Mouse (Mus musculus) limb, embryonic 15.5 days (tissue): Measurements from ENCODE around the gene Gprc5d. TPM values are rescaled to one million over a fixed set of nuclear protein-coding genes. Genes with fewer than 3 reads are reported as not detected.

Experiments
- ATAC-seq: fragments of 200-750 bp; cut with Nextera tagmentation; 2 replicates; pipeline ENCODE4 v1.8.0; 2017; ENCODE audit warnings: low read depth, moderate TSS enrichment; ENCODE audit not compliant: insufficient number of reproducible peaks, low FRiP score, low TSS enrichment
- H3K27ac ChIP-seq: fragments of 300-500 bp; sonication (generic); 2 replicates; pipeline ENCODE4 v1.5.1; 2015; ENCODE audit warnings: moderate library complexity, mild to moderate bottlenecking, inconsistent platforms
- H3K27me3 ChIP-seq: fragments of 300-500 bp; sonication (generic); 2 replicates; pipeline ENCODE4 v1.6.1; 2015; ENCODE audit warnings: inconsistent platforms
- H3K36me3 ChIP-seq: fragments of 300-500 bp; sonication (generic); 2 replicates; pipeline ENCODE4 v1.6.1; 2015; ENCODE audit warnings: inconsistent platforms
- H3K4me1 ChIP-seq: fragments of 300-500 bp; sonication (generic); 2 replicates; pipeline ENCODE4 v1.6.1; 2015; ENCODE audit warnings: inconsistent platforms
- H3K4me2 ChIP-seq: fragments of 300-500 bp; sonication (generic); 2 replicates; pipeline ENCODE4 v1.6.1; 2015; ENCODE audit warnings: mild to moderate bottlenecking, inconsistent platforms
- H3K4me3 ChIP-seq: fragments of 300-500 bp; sonication (generic); 2 replicates; pipeline ENCODE4 v1.5.1; 2015; ENCODE audit warnings: mild to moderate bottlenecking, inconsistent platforms
- H3K9ac ChIP-seq: fragments of 300-500 bp; sonication (generic); 2 replicates; pipeline ENCODE4 v1.6.1; 2015; ENCODE audit warnings: inconsistent platforms
- H3K9me3 ChIP-seq: fragments of 300-500 bp; sonication (generic); 2 replicates; pipeline ENCODE4 v1.6.1; 2016; ENCODE audit warnings: inconsistent platforms
- WGBS: fragments of 180-500 bp; shearing (Covaris S2); methylation state at CpG from one replicate; pipeline ENCODE4 v1.1.7; 2015; 5-methylcytosine and 5-hydroxymethylcytosine counted together
- polyA plus RNA-seq: library from polyadenylated mRNA; unstranded; fragments of >200 nt; fragmentation: Nextera tagmentation; extraction: Ambion mirVana; gene quantifications from 2 replicates; pipeline ENCODE4 v1.2.1, GENCODE M21; 2015

Gprc5d gene
- 0.17 TPM in 1 of 2 replicates, not detected in the other for polyA plus RNA-seq

DNA sequence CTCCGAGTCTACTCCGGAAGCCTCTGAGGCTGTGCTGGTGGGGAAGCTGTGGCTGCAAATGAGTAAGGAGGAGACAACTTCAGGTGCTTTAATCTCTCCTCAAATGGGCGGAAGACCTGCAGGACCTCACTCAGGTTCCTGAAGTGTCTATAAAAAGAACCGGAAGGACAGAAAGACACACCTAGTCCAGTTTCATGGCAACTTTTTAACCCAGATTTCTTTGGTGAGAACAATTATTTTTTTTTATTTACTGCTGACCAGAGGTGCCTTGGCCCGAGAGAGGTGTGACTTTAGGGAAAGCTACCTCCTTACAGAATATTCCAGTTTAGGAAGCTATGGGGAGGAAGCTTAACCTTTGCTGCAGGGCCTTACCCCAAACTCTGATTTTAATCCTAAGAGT is at the start of gene Gprc5d:
Gene Gprc5d, minus strand, starts transcription at position 101 of the 400 bp plus-strand sequence.
- no peak within 1 kb of the TSS for H3K4me3 ChIP-seq
- WGBS = 81% methylated on average over 5 of the region's 5 CpGs
- H3K27me3 ChIP-seq = no peaks in the 10 kb centered on the region
- ATAC-seq = no peak
- no peak within 1 kb of the TSS for H3K9ac ChIP-seq
- H3K4me2 ChIP-seq = no peak within 1 kb of the TSS
- H3K27ac ChIP-seq = no peak within 1 kb of the TSS
- no peaks in the 10 kb centered on the region for H3K4me1 ChIP-seq
- H3K9me3 ChIP-seq = no peaks in the 10 kb centered on the region
- H3K36me3 ChIP-seq = no peaks in the 10 kb centered on the region

DNA sequence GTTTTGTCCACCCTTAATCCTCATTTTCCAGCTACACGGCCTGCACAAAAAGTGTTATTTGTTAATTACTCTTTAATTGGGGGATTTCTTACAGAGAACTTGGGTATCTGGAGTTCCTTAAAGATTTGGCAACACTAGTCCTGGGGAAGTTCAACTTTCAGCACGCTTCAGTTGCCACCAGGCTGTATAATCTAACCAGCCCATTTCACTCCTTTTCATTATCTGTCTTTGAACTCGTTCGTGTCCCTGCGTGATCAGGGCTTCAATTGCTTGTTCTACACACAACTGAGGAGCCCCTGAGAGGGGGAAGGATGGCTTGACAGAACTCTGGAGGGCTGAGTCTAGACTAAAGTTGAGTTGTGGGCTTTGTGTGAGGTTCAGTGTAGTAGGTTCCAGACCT is 48.6 kb upstream of the Gprc5d start:
- ATAC-seq = no peak
- Histone ChIP-seq H3K4me2 (no peak overlapping the region), H3K27ac (no peak overlapping the region), H3K4me1 (peaks cover 13% of the 10 kb centered on the region; the same call in 1 of the 2 replicates), H3K27me3 (no peaks in the 10 kb centered on the region), H3K4me3 (no peak overlapping the region), H3K9me3 (no peaks in the 10 kb centered on the region), H3K36me3 (no peaks in the 10 kb centered on the region), H3K9ac (no peak overlapping the region)
- WGBS = 66% methylated on average over 5 of the region's 5 CpGs

DNA sequence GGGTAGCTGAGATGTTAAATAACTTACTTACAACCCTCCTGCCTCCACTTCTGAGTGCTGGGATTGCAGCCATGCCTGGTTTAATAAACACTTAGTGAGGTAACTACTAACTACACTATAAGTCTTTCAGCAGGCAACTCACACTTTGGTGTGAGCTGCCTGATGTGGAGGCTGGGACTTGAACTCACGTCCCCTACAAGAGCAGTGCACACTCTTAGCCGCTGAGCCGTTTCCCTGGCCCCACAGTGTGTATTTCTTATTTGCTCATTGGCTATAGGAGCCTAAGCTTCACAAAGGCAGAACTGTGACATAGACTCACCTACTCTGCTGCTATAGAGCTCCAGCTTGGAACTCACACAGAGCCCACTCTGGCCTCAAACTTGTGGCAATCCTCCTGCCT is 48.2 kb upstream of the Gprc5d start:
- Histone ChIP-seq H3K9ac (no peak overlapping the region), H3K27ac (no peak overlapping the region), H3K9me3 (no peaks in the 10 kb centered on the region), H3K4me1 (peaks cover 13% of the 10 kb centered on the region; the same call in 1 of the 2 replicates), H3K27me3 (no peaks in the 10 kb centered on the region), H3K36me3 (no peaks in the 10 kb centered on the region), H3K4me3 (no peak overlapping the region), H3K4me2 (no peak overlapping the region)
- WGBS = 90% methylated on average over 3 of the region's 3 CpGs
- ATAC-seq = no peak

DNA sequence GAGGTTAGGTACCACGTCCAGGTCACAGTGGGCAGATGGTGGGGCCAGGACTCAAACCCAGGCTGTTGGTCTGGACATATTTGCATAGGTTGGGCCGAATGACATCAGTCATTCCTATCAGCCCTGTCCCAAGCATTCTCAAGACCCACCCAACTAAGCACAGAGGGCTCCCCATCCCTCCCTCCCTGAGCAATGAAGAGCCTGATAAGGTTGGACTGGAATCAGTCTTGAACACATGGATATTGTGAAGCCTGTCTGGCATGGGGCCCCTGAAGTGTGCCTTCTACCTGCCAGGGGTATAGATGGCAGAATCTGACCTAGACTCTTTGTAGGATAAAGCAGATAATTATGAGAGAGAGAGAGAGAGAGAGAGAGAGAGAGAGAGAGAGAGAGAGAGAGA is 47.6 kb upstream of the Gprc5d start:
- H3K36me3 ChIP-seq = no peaks in the 10 kb centered on the region

DNA sequence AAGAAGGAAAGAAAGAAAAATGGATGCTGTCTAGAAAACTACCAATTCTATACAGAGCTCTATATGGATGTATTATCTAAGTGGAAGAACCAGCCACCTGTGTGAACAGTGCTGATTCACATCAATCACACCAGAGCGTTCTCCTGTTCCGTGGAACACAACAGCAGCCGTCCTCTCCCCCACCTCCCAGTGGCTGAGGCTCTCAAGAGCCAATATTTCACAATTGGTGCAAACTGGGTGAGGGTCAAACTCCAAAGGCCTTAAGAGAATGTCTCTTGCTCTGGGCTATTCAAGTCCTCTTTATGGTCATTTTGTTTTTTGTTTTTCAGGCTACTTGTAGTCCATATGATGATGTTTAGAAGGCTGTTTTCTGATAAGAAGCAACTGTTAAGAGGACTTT is 47.1 kb upstream of the Gprc5d start:
- Histone ChIP-seq H3K27ac (no peak overlapping the region), H3K9me3 (no peaks in the 10 kb centered on the region), H3K36me3 (no peaks in the 10 kb centered on the region), H3K4me2 (no peak overlapping the region), H3K4me3 (no peak overlapping the region), H3K27me3 (no peaks in the 10 kb centered on the region), H3K4me1 (peaks cover 13% of the 10 kb centered on the region; the same call in 1 of the 2 replicates), H3K9ac (no peak overlapping the region)
- 74% methylated on average over 3 of the region's 3 CpGs for WGBS
- ATAC-seq = no peak

More for the DNA sequence above, 47.6 kb upstream of the Gprc5d start:
- no peak overlapping the region for H3K27ac ChIP-seq
- no peak overlapping the region for H3K4me3 ChIP-seq
- H3K9me3 ChIP-seq = no peaks in the 10 kb centered on the region
- 85% methylated on average over 2 of the region's 2 CpGs for WGBS
- no peaks in the 10 kb centered on the region for H3K27me3 ChIP-seq
- ATAC-seq = no peak
- H3K4me1 ChIP-seq = peaks cover 13% of the 10 kb centered on the region; the same call in 1 of the 2 replicates
- no peak overlapping the region for H3K4me2 ChIP-seq
- no peak overlapping the region for H3K9ac ChIP-seq

DNA sequence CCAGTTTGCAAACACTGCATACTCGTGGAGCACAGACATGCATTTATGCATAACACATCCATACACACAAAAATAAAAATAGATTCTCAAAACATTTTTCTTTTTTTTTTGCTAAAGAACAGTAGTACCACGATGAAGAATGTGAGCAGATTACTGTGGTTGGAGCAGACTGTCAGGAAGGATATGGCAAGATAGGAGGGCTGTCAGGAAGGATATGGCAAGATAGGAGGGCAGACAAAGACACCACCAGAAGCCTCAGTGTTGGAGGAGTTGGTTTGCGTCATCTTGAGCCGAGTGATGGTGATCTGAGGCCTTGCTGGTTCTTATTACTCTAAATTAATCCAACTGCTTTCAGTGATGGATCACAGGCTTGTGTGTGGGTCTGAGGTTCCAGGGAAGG is 44.8 kb upstream of the Gprc5d start:
- Histone ChIP-seq H3K9ac (no peak overlapping the region), H3K36me3 (no peaks in the 10 kb centered on the region), H3K27ac (no peak overlapping the region), H3K4me2 (no peak overlapping the region), H3K4me3 (no peak overlapping the region), H3K27me3 (no peaks in the 10 kb centered on the region), H3K9me3 (no peaks in the 10 kb centered on the region), H3K4me1 (peaks cover 6% of the 10 kb centered on the region; the same call in 1 of the 2 replicates)
- ATAC-seq = no peak
- 76% methylated on average over 4 of the region's 4 CpGs for WGBS

DNA sequence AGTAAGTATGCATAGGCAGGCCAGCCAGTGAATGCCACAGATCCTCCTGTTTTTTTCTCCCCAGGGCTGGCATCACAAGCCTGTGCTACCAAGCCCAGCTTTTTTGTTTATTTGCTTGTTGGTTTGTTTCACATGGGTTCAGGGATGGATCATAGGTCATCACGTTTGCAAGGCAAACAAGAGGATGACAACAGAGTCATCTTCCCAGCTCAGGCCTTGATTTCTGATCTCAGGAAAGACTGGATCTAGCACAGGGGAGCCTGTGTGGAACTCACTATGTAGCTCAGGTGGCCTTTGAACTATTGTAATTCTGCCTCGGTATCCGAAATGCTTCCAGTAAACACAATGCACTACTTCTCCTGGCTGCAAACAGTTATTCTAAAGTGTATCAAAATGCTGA is 44.2 kb upstream of the Gprc5d start:
- WGBS = 80% methylated on average over 3 of the region's 3 CpGs
- H3K27me3 ChIP-seq = no peaks in the 10 kb centered on the region
- no peak overlapping the region for H3K4me2 ChIP-seq
- H3K4me1 ChIP-seq = 0 out of 2 replicates have a peak, but pooled peaks cover 2% of the 10 kb centered on the region
- no peaks in the 10 kb centered on the region for H3K36me3 ChIP-seq
- ATAC-seq = no peak
- H3K27ac ChIP-seq = no peak overlapping the region
- no peak overlapping the region for H3K9ac ChIP-seq
- H3K9me3 ChIP-seq = no peaks in the 10 kb centered on the region
- no peak overlapping the region for H3K4me3 ChIP-seq

DNA sequence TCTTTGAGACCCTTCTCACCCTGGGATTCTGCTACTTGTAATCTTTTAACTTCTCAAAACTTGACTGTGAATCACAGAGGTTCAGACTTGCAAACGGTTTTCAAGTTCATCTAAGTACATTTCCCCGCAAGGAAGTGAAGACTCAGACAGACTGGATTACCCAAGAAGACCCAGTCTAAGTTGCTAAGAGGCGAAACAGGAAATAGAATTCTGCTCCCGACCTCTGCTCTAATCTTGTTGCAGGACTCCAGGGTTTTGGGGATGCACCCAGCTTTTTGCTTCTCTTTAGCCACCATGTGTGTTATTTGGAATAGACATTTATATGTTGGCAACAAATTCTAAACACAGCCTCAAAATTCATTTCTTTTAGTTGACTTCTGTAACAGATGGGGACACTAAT is 43.3 kb upstream of the Gprc5d start:
- Histone ChIP-seq H3K4me2 (no peak overlapping the region), H3K9me3 (no peaks in the 10 kb centered on the region), H3K36me3 (no peaks in the 10 kb centered on the region), H3K4me1 (no peaks in the 10 kb centered on the region), H3K9ac (no peak overlapping the region), H3K27me3 (no peaks in the 10 kb centered on the region), H3K27ac (no peak overlapping the region), H3K4me3 (no peak overlapping the region)
- ATAC-seq = no peak
- WGBS = 56% methylated on average over 4 of the region's 4 CpGs

DNA sequence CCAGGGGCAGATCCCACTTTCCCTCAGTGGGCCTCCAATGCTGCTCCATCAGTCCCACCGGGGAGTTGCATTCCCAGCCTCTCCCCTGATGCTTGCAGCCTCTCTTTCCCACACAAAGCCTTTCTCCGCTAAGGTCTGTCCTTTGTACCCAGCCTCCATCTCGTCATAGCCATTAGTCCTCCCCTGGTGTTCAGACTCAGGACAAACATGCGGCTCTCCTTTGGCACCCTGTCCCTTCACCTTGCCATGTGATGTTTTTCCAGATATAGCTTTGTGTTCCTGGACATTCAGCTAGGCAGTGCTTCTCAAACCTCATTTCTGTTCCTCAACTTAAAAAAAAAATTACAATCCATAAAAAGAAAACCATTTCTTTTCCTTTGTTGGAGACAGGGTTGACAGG is 40.4 kb upstream of the Gprc5d start:
- H3K4me3 ChIP-seq = no peak overlapping the region
- H3K27me3 ChIP-seq = no peaks in the 10 kb centered on the region
- 74% methylated on average over 4 of the region's 4 CpGs for WGBS
- H3K4me2 ChIP-seq = no peak overlapping the region
- H3K9ac ChIP-seq = no peak overlapping the region
- no peaks in the 10 kb centered on the region for H3K36me3 ChIP-seq
- ATAC-seq = no peak
- no peak overlapping the region for H3K27ac ChIP-seq
- H3K4me1 ChIP-seq = no peaks in the 10 kb centered on the region
- H3K9me3 ChIP-seq = no peaks in the 10 kb centered on the region; the same call in 1 of the 2 replicates

DNA sequence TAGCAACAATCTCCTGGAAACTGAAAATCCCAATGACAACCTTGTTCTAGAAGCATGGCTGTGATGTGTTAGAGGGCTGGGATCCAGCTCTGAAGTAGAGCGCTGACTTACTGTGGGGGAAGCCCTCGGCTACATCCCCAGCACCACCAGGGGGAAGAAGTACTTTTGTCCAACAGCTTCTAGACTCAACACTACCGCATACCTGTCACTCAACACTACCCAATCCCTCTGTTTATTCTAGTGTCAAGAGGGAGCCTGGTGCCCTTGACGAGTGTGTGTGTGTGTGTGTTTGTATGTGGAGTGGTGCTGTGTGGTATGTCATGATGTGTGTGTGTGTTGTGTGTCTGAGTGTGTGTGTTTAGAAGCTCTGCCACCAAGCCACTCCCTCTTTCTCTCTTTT is 39.4 kb upstream of the Gprc5d start:
- no peaks in the 10 kb centered on the region for H3K27me3 ChIP-seq
- ATAC-seq = no peak
- no peak overlapping the region for H3K27ac ChIP-seq
- no peak overlapping the region for H3K4me2 ChIP-seq
- H3K4me3 ChIP-seq = no peak overlapping the region
- no peaks in the 10 kb centered on the region; the same call in 1 of the 2 replicates for H3K9me3 ChIP-seq
- no peaks in the 10 kb centered on the region for H3K4me1 ChIP-seq
- H3K9ac ChIP-seq = no peak overlapping the region
- H3K36me3 ChIP-seq = 0 out of 2 replicates have a peak, but pooled peaks cover 2% of the 10 kb centered on the region
- 75% methylated on average over 4 of the region's 4 CpGs for WGBS

DNA sequence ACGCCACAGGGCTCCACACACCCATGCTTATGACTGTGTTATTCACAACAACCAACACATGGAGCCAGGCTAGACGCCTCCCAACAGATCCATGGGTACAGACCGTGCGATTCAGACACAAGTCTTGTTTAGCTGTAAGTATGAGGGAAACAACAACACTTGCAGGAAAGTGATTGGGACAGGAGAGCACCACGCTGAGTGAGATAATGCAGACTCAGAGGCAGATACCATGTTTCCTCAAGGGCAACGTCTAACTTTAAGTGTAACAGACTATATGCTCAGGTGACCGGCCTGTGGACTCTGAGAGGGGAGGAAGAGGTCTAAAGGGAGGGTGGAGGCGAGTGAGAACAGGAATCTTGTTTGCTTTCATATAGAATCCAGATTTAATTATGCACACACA is 38.5 kb upstream of the Gprc5d start:
- Histone ChIP-seq H3K9ac (no peak overlapping the region), H3K4me1 (no peaks in the 10 kb centered on the region), H3K4me2 (no peak overlapping the region), H3K36me3 (0 out of 2 replicates have a peak, but pooled peaks cover 2% of the 10 kb centered on the region), H3K27me3 (no peaks in the 10 kb centered on the region), H3K9me3 (no peaks in the 10 kb centered on the region; the same call in 1 of the 2 replicates), H3K27ac (no peak overlapping the region), H3K4me3 (no peak overlapping the region)
- no peak for ATAC-seq
- 74% methylated on average over 8 of the region's 8 CpGs for WGBS

DNA sequence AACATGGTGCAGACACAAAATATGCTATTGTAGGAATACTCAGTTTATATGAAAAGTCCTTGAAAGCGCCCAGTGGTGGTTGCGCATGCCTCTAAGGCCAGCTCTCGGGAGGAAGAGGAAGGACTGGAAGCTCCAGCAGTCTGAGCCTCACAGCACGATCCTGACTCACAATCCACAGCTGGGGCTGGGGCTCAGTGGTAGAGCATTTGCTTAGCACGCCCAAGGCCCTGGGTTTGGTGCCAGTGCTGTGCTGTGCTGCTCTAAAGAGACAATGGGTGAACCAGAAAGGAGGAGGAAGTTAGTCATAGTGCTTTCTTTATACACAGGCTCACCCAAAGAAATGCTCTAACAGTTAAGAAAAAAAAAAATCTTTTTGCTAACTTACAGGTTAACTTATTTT is 35.6 kb upstream of the Gprc5d start:
- Histone ChIP-seq H3K9ac (no peak overlapping the region), H3K27ac (no peak overlapping the region), H3K4me1 (no peaks in the 10 kb centered on the region), H3K36me3 (0 out of 2 replicates have a peak, but pooled peaks cover 2% of the 10 kb centered on the region), H3K9me3 (no peaks in the 10 kb centered on the region; the same call in 1 of the 2 replicates), H3K4me2 (no peak overlapping the region), H3K4me3 (no peak overlapping the region), H3K27me3 (no peaks in the 10 kb centered on the region)
- no peak for ATAC-seq
- WGBS = 77% methylated on average over 5 of the region's 5 CpGs

DNA sequence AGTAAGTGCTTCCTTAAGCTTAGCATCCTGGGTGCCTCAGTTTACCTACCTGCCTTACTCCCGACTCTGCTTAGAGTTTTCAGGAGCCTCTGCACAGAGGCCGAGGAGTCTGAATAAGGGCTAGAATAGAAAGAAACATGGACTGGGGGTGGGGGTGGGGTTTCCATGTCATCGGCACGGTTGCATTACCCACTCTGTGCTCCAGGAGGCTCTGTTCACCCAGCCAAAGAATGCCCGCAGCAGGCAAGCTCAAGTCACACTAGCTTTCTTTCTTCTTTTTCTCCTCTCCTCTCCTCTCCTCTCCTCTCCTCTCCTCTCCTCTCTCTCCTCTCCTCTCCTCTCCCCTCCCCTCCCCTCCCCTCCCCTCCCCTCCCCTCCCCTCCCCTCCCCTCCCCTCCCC is 32.2 kb upstream of the Gprc5d start:
- WGBS = 36% methylated on average over 5 of the region's 5 CpGs
- Histone ChIP-seq H3K4me3 (no peak overlapping the region), H3K9ac (no peak overlapping the region), H3K27me3 (no peaks in the 10 kb centered on the region), H3K4me1 (no peaks in the 10 kb centered on the region), H3K27ac (no peak overlapping the region), H3K36me3 (0 out of 2 replicates have a peak, but pooled peaks cover 2% of the 10 kb centered on the region), H3K9me3 (no peaks in the 10 kb centered on the region; the same call in 1 of the 2 replicates), H3K4me2 (no peak overlapping the region)
- no peak for ATAC-seq
